Mouse (Mus musculus) megakaryocyte-erythroid progenitor cell, adult 5-6 weeks (primary cell): ENCODE measurements around the gene Ssxb10. TPM values are rescaled to one million over a fixed set of nuclear protein-coding genes. Genes with fewer than 3 reads are reported as not detected.
"Not testable (repeated sequence)": the region's sequence is repeated elsewhere in the genome, so short reads cannot be mapped to it uniquely, and the experiment has no call there.

Experiments used
- ATAC-seq: replicated peaks from 2 replicates; pipeline ENCODE4 v1.8.0; 2016; ENCODE audit warnings: mild to moderate bottlenecking, inconsistent platforms; ENCODE audit not compliant: severe bottlenecking, poor library complexity, low FRiP score, low TSS enrichment
- total RNA-seq, 2 experiments: library from RNA; stranded (forward) in 1 of 2; stranded (reverse) in 1 of 2; fragments of 200-1000, 215-1000 nt in 1 of 2; fragments of >200 nt in 1 of 2; fragmentation: Nextera tagmentation in 1 of 2; gene quantifications; 2 replicates each; pipeline ENCODE4 v1.2.3; 2014 to 2017

Gene Ssxb10
- total RNA-seq (2014; fragmentation: Nextera tagmentation) (not detected in 2 replicates), total RNA-seq (2017) (not detected in 2 replicates)

DNA sequence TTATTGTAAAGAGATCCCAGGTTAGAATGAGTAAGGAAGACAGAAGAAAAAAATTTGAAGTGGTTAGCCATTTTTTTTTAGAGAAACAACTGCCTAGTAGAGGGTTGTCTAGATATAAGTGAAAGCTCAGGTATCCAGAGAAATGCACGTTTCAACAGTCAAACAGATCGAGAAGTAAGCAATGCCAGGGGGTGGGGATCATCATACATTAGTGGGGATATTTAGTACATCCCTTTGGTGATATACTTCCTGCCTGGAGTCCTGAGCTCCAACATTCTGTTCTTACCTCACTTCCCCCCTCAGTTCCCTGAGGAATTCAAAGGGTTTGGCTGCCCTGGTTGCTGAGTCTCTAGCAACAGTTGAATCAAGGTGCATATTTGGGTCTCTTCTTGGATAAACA, at the start of gene Ssxb10:
TSS of gene Ssxb10 (plus strand) at position 301 of the 400 bp plus-strand sequence.
- no peak for ATAC-seq

DNA sequence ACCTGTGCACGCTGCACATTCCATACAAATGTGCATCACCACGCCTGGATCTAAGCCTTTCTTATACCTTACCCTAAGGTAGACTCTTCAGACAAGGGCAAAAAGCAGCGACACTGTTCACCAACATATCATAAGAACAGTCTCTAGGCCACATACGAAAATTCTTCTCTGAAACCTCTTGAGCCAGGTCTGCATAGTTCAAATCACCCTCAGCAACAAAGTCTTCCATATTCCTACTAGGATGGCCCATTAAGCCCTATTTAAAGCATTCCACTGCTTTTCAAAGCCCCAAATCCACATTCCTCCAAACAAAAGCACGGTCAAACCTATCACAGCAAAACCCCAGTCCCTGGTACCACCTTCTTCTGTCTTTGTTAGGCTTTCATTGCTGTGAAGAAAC, 38.6 kb upstream of the Ssxb10 start:
- no peak for ATAC-seq

DNA sequence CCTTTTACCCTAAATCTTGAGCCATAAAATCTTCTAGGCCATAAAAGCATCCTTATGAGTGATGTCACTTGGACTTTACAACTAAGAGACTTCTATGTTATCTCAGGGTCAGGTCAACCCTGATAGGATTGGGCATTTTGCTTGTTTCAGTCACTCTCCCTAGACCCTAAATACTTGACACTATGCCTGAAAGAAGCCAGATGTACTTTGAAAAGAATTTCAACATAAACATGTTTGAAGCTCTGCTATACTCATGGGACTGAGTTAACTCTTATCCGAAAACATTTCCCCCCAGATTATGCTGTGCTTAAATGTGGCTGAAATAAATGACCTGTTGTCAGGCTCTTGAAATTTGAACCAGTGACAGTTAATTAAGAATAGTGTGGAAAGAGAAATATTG, 17.9 kb upstream of the Ssxb10 start:
- no peak for ATAC-seq

GRCm38 (mm10) chrX:8314905-8315304, 12.3 kb upstream of the Ssxb10 start:
- ATAC-seq, result not testable (repeated sequence)

DNA sequence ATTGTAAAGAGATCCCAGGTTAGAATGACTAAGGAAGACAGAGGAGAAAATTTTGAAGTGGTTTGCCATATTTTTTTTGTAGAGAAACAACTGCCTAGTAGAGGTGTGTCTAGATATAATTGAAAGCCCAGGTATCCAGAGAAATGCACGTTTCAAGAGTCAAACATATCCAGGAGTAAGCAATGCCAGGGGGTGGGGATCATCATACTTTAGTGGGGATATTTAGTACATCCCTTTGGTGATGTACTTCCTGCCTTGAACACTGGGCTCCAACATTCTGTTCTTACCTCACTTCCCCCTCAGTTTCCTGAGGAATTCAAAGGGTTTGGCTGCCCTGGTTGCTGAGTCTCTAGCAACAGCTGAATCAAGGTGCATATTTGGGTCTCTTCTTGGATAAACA, 39.5 kb downstream of the Ssxb10 start, which contains the start of gene Ssxb9:
TSS of gene Ssxb9 (plus strand) at position 301 of the 400 bp plus-strand sequence.
- not testable (repeated sequence) for ATAC-seq

Other genes starting within 250 kb of the Ssxb10 start
- gene Was, start 236.9 kb upstream of the Ssxb10 start, total RNA-seq (2014; fragmentation: Nextera tagmentation), result 39.5 and 46.0 TPM in 2 replicates
- 56.1 and 61.3 TPM in 2 replicates for gene Was, start 236.9 kb upstream of the Ssxb10 start, total RNA-seq (2017)
- gene Wdr13, start 194.5 kb upstream of the Ssxb10 start, total RNA-seq (2014; fragmentation: Nextera tagmentation), result 23.0 TPM in 2 replicates
- 14.9 and 26.6 TPM in 2 replicates for gene Wdr13, start 194.5 kb upstream of the Ssxb10 start, total RNA-seq (2017)
- gene Rbm3, start 181.5 kb upstream of the Ssxb10 start, total RNA-seq (2014; fragmentation: Nextera tagmentation), result 798 and 978 TPM in 2 replicates
- gene Rbm3, start 181.5 kb upstream of the Ssxb10 start, total RNA-seq (2017), result 1,469 and 1,492 TPM in 2 replicates
- 8.4 and 13.1 TPM in 2 replicates for gene Tbc1d25, start 151.2 kb upstream of the Ssxb10 start, total RNA-seq (2014; fragmentation: Nextera tagmentation)
- gene Tbc1d25, start 151.2 kb upstream of the Ssxb10 start, total RNA-seq (2017), result 4.8 and 6.9 TPM in 2 replicates
- 31.3 and 44.2 TPM in 2 replicates for gene Ebp, start 133.9 kb upstream of the Ssxb10 start, total RNA-seq (2014; fragmentation: Nextera tagmentation)
- gene Ebp, start 133.9 kb upstream of the Ssxb10 start, total RNA-seq (2017), result 46.6 and 58.9 TPM in 2 replicates
- gene Porcn, start 120.9 kb upstream of the Ssxb10 start, total RNA-seq (2014; fragmentation: Nextera tagmentation), result 2.3 TPM in 1 of 2 replicates, not detected in the other
- 1.5 TPM in 1 of 2 replicates, not detected in the other for gene Porcn, start 120.9 kb upstream of the Ssxb10 start, total RNA-seq (2017)
- 51.2 and 86.0 TPM in 2 replicates for gene Ftsj1, start 75.0 kb upstream of the Ssxb10 start, total RNA-seq (2014; fragmentation: Nextera tagmentation)
- gene Ftsj1, start 75.0 kb upstream of the Ssxb10 start, total RNA-seq (2017), result 31.5 and 49.2 TPM in 2 replicates
- gene Slc38a5, start 56.3 kb upstream of the Ssxb10 start, total RNA-seq (2014; fragmentation: Nextera tagmentation), result 97.9 and 114 TPM in 2 replicates
- 50.5 and 88.6 TPM in 2 replicates for gene Slc38a5, start 56.3 kb upstream of the Ssxb10 start, total RNA-seq (2017)
- gene Ssxb9, start 39.6 kb downstream of the Ssxb10 start, total RNA-seq (2014; fragmentation: Nextera tagmentation), result not detected in 2 replicates
- gene Ssxb9, start 39.6 kb downstream of the Ssxb10 start, total RNA-seq (2017), result not detected in 2 replicates
- gene Ssxb1, start 85.9 kb downstream of the Ssxb10 start, total RNA-seq (2014; fragmentation: Nextera tagmentation), result not detected in 2 replicates
- gene Ssxb1, start 85.9 kb downstream of the Ssxb10 start, total RNA-seq (2017), result not detected in 2 replicates
- not detected in 2 replicates for gene Ssxb2, start 134.3 kb downstream of the Ssxb10 start, total RNA-seq (2014; fragmentation: Nextera tagmentation)
- gene Ssxb2, start 134.3 kb downstream of the Ssxb10 start, total RNA-seq (2017), result not detected in 2 replicates
- gene Gm14459, start 197.5 kb downstream of the Ssxb10 start, total RNA-seq (2014; fragmentation: Nextera tagmentation), result not detected in 2 replicates
- not detected in 2 replicates for gene Gm14459, start 197.5 kb downstream of the Ssxb10 start, total RNA-seq (2017)
- gene Ssxb6, start 220.8 kb downstream of the Ssxb10 start, total RNA-seq (2014; fragmentation: Nextera tagmentation), result not detected in 2 replicates
- gene Ssxb6, start 220.8 kb downstream of the Ssxb10 start, total RNA-seq (2017), result not detected in 2 replicates